Mouse (Mus musculus) CH12.LX (cell line): ENCODE measurements around the gene 4933411K16Rik. TPM values are rescaled to one million over a fixed set of nuclear protein-coding genes. Genes with fewer than 3 reads are reported as not detected.
A peak's percentile ranks its signal among the peaks of the same experiment; 100 is the strongest.

ENCODE experiments used
- DNase-seq: peaks from one replicate; pipeline ENCODE4 v3.0.0-alpha.2; 2013; ENCODE audit errors: extremely low read depth
- H3K27ac ChIP-seq: 2 replicates; pipeline ENCODE4 v1.5.1; 2012; ENCODE audit warnings: low read depth, mild to moderate bottlenecking, control low read depth, moderate library complexity; ENCODE audit not compliant: insufficient read depth
- H3K27me3 ChIP-seq: replicated peaks from 2 replicates; pipeline ENCODE3; 2012; ENCODE audit warnings: inconsistent platforms
- H3K36me3 ChIP-seq, 2 experiments: replicated peaks in 1 of 2; 2 replicates each; pipeline versions ENCODE3 to v1.6.1; 2012; ENCODE audit warnings: inconsistent platforms in 1 of 2, low read length in 1 of 2, mild to moderate bottlenecking in 1 of 2, mixed read lengths in 1 of 2, moderate library complexity in 1 of 2; ENCODE audit not compliant: control insufficient read depth in 1 of 2, insufficient read depth in 1 of 2
- H3K4me1 ChIP-seq, 2 experiments: 2 replicates each; pipeline ENCODE4 v1.6.1; 2012; ENCODE audit warnings: inconsistent platforms in 1 of 2, moderate library complexity in 1 of 2; ENCODE audit not compliant: insufficient read depth in 2 of 2, control insufficient read depth in 1 of 2
- H3K4me2 ChIP-seq: 2 replicates; pipeline ENCODE4 v1.6.1; 2012; ENCODE audit warnings: low read depth, mild to moderate bottlenecking, control low read depth; ENCODE audit not compliant: poor library complexity, insufficient read depth, severe bottlenecking
- H3K4me3 ChIP-seq, 3 experiments: fragments of 150-350 bp in 1 of 3; sonication (generic) in 1 of 3; replicated peaks in 1 of 3; 2 replicates each; pipeline versions ENCODE3 to v1.5.1; 2011 to 2012; ENCODE audit warnings: low read depth in 2 of 3, low read length in 2 of 3, mild to moderate bottlenecking in 2 of 3, moderate library complexity in 2 of 3, control low read depth in 1 of 3, improper control_type of control experiment in 1 of 3, inconsistent platforms in 1 of 3, mixed read lengths in 1 of 3; ENCODE audit not compliant: poor library complexity in 1 of 3
- H3K79me2 ChIP-seq: replicated peaks from 2 replicates; pipeline ENCODE4 v1.6.1; 2012; ENCODE audit warnings: mild to moderate bottlenecking, moderate library complexity; ENCODE audit not compliant: control insufficient read depth, poor library complexity, insufficient read depth, severe bottlenecking; ENCODE audit errors: extremely low read depth
- H3K9ac ChIP-seq: 2 replicates; pipeline ENCODE4 v1.6.1; 2012; ENCODE audit warnings: low read depth, mild to moderate bottlenecking, control low read depth, moderate library complexity; ENCODE audit not compliant: insufficient read depth
- H3K9me3 ChIP-seq: replicated peaks from 2 replicates; pipeline ENCODE3; 2012; ENCODE audit warnings: low read length, inconsistent platforms, mixed read lengths
- CTCF ChIP-seq, 2 experiments: IDR thresholded peaks in 1 of 2; conservative IDR thresholded peaks in 1 of 2; 2 replicates each; pipeline ENCODE4 v1.5.1; 2011 to 2012; ENCODE audit warnings: low read depth in 2 of 2, low read length in 2 of 2, improper control_type of control experiment in 1 of 2, inconsistent platforms in 1 of 2, mild to moderate bottlenecking in 1 of 2, moderate library complexity in 1 of 2
- JUND ChIP-seq: conservative IDR thresholded peaks from 2 replicates; pipeline ENCODE4 v1.6.1; 2011; ENCODE audit warnings: low read depth, low read length, improper control_type of control experiment
- RAD21 ChIP-seq: IDR thresholded peaks from 2 replicates; pipeline ENCODE4 v1.6.1; 2011; ENCODE audit warnings: low read depth, mild to moderate bottlenecking, low read length, improper control_type of control experiment, moderate library complexity
- SMC3 ChIP-seq: IDR thresholded peaks from 2 replicates; pipeline ENCODE4 v1.6.1; 2011; ENCODE audit warnings: low read depth, low read length, improper control_type of control experiment
- TBP ChIP-seq: conservative IDR thresholded peaks from 2 replicates; pipeline ENCODE4 v1.6.1; 2011; ENCODE audit warnings: low read depth, low read length, improper control_type of control experiment
- ZKSCAN1 ChIP-seq: IDR thresholded peaks from 2 replicates; pipeline ENCODE4 v1.6.1; 2012; ENCODE audit warnings: low read depth, inconsistent platforms, low read length, improper control_type of control experiment, borderline replicate concordance
- ZMIZ1 ChIP-seq: IDR thresholded peaks from 2 replicates; pipeline ENCODE4 v1.6.1; 2012; ENCODE audit warnings: low read depth, mild to moderate bottlenecking, inconsistent platforms, low read length, improper control_type of control experiment
- dilution Hi-C: fragments of 300-500 bp; cut with MboI; formaldehyde crosslinking; loops from 2 replicates; pipeline ENCODE4 v1.14.3; 2020; ENCODE audit warnings: low sequenced_read_pairs; ENCODE audit not compliant: extremely low pct_unique_long_range_greater_than_20kb, extremely low pct_ligation_motif_present
- in situ Hi-C: fragments of 300-500 bp; cut with MboI; formaldehyde crosslinking; loops from 3 replicates; pipeline ENCODE4 v1.14.3; 2019; ENCODE audit warnings: low sequenced_read_pairs, low pct_ligation_motif_present, low pct_unique_long_range_greater_than_20kb, mixed read lengths
- polyA plus RNA-seq: library from polyadenylated mRNA; unstranded; fragments of >175 nt; gene quantifications from 2 replicates; pipeline ENCODE4 v1.2.1, GENCODE M21; 2012; ENCODE audit warnings: low read depth; ENCODE audit not compliant: insufficient read length
- total RNA-seq, 2 experiments: library from RNA; depleted of rRNA; stranded (reverse); fragments of 300-350 nt in 1 of 2; fragments of >200 nt in 1 of 2; gene quantifications; 2 replicates each; pipeline ENCODE4 v1.2.3; 2012 to 2014

4933411K16Rik gene
- total and polyA plus RNA-seq, 3 experiments: not detected

- Histone ChIP-seq H3K79me2 (no peaks in the 10 kb centered on the region), H3K36me3 (no peaks in the 10 kb centered on the region), H3K4me1 (peaks cover 0 to 5% of the 10 kb centered on the region in 2 experiments; a peak in 1 of 4 replicates), H3K9ac (no peak overlapping the region), H3K9me3 (peaks cover 4% of the 10 kb centered on the region), H3K4me3 (no peak overlapping the region), H3K27me3 (peaks cover 12% of the 10 kb centered on the region), H3K4me2 (no peak overlapping the region), H3K27ac (no peak overlapping the region)
- no peak for TF ChIP-seq ZKSCAN1
- peak in 1 of 2 experiments; percentile 43; a peak in 2 of 4 replicates for TF ChIP-seq CTCF (conservative IDR thresholded peaks at IDR 0.05 in 1 of 2, IDR thresholded peaks at IDR 0.05 in 1 of 2; ENCODE audit: low read depth in 2 of 2, low read length in 2 of 2)
- peak; percentile 24 for TF ChIP-seq RAD21
- no peak for TF ChIP-seq TBP
- no peak for DNase-seq
- dilution Hi-C loops (no loop called here), in situ Hi-C loops (no loop called here)
Observed at GRCm38 (mm10) chr19:42071221-42071620, 19.2 kb downstream of the 4933411K16Rik start.

- H3K9me3 ChIP-seq: peaks cover 4% of the 10 kb centered on the region
- H3K9ac ChIP-seq: no peak overlapping the region
- peaks cover 0 to 5% of the 10 kb centered on the region in 2 experiments; a peak in 1 of 4 replicates for H3K4me1 ChIP-seq
- TF ChIP-seq JUND: no peak
- no peaks in the 10 kb centered on the region for H3K79me2 ChIP-seq
- H3K27ac ChIP-seq: no peak overlapping the region
- peaks cover 11% of the 10 kb centered on the region for H3K27me3 ChIP-seq
- no peak overlapping the region for H3K4me2 ChIP-seq
- in situ Hi-C loops (no loop called here), dilution Hi-C loops (no loop called here)
- H3K4me3 ChIP-seq: no peak overlapping the region
- no peak for DNase-seq
- no peaks in the 10 kb centered on the region for H3K36me3 ChIP-seq
Observed at GRCm38 (mm10) chr19:42071886-42072608, 20.0 kb downstream of the 4933411K16Rik start.

DNA sequence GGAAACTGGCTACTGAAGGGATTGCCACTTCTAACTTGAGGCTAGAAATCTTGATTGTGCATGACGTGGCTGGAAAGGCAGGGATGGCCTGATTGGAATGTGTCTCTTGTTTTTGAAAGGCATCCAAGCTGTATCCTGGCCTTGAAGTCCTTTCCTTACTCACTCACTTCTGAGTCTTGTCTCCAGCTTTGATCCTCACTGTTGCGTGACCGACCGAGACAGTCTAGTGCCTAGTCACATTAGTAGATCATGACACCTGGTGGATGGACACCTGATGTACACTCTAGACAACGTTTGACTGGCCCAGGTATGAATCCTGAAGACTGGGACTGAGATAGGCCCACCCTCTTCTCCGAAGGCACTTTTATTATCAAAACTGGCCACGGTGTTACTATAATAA lies 20.8 kb downstream of the 4933411K16Rik start:
- Histone ChIP-seq H3K36me3 (no peaks in the 10 kb centered on the region), H3K4me2 (no peak overlapping the region), H3K9ac (no peak overlapping the region), H3K27me3 (peaks cover 11% of the 10 kb centered on the region), H3K4me3 (no peak overlapping the region), H3K4me1 (peaks cover 0 to 5% of the 10 kb centered on the region in 2 experiments; a peak in 1 of 4 replicates), H3K9me3 (peaks cover 4% of the 10 kb centered on the region), H3K79me2 (no peaks in the 10 kb centered on the region), H3K27ac (no peak overlapping the region)
- DNase-seq: peak; percentile 13
- peak; percentile 32 for TF ChIP-seq SMC3
- no peak for TF ChIP-seq ZMIZ1
- TF ChIP-seq RAD21: peak; percentile 61
- TF ChIP-seq CTCF (conservative IDR thresholded peaks at IDR 0.05 in 1 of 2, IDR thresholded peaks at IDR 0.05 in 1 of 2; ENCODE audit: low read depth in 2 of 2, low read length in 2 of 2): peak in 1 of 2 experiments; percentile 65; a peak in 2 of 4 replicates
- in situ Hi-C loops: no loop called here
- dilution Hi-C loops: no loop called here
